Mouse (Mus musculus): ENCODE results near the gene Mis18a. TPM values are rescaled to one million over a fixed set of nuclear protein-coding genes. Genes with fewer than 3 reads are reported as not detected.

Gene Mis18a
- 10 to 100 TPM; 50.4 to 63.3 TPM for polyA plus RNA-seq (2017; shearing (Covaris generic))

GRCm38 (mm10) chr16:90727233-90728115, at the start of gene Mis18a:
Mis18a (minus strand) TSS chr16:90727404.

DNA sequence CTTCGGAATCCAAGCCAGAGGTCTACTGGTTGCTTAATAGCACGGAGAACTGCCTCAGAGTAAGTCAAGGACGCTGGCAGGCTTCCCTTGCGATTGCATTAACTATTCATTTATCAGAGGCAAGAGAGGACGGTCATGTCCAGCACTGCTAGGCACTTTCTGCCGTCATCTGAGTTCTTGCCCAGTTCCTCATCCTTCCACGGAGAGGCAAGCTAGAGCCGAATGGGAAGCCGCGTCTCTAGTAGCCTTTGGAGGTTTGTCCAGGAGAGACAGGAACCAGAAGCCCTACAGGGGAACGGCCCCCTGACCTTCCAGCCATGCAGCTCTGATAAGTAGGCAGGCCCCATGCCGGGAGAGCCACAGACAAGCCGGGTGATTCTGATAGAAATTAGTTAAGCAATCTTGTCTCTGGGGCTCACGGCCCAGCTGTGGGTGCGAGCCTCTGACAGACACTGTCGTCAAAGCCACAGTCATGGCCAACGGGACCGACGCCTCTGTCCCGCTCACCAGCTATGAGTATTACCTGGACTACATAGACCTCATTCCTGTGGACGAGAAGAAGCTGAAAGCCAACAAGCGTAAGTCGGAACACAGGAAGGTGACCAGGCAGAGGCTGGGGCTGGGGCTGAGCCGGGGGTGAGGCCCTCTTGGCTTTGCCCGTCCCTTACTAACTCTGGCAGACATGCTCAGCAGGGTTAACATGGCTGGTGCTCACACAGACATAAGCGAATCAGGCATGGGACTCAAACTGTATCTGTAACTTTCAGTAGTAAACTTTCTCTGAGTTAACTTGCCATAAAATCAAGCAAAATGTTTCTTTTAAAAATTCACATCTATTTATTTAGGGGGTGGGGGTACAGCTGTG, 11.1 kb upstream of the Mis18a start, which contains the start of gene Mrap:
TSS of gene Mrap (plus strand) at position 116 of the 865 bp plus-strand sequence.

Other genes starting within 250 kb of the Mis18a start
- gene Mrap, start 10.8 kb upstream of the Mis18a start, polyA plus RNA-seq (2017; shearing (Covaris generic)): under 1 TPM in 1 of 2 experiments, not detected in 1; 0.20 TPM
- gene Urb1, start 83.0 kb upstream of the Mis18a start, polyA plus RNA-seq (2017; shearing (Covaris generic)): 10 to 100 TPM; 11.0 to 11.6 TPM
- under 1 TPM; 0.14 to 0.80 TPM for gene Eva1c, start 99.3 kb upstream of the Mis18a start, polyA plus RNA-seq (2017; shearing (Covaris generic))
- gene Cfap298, start 207.7 kb upstream of the Mis18a start, polyA plus RNA-seq (2017; shearing (Covaris generic)): 10 to 100 TPM; 36.4 to 50.1 TPM

Measured in inflammation-experienced regulatory T-cells (primary cell).